Mouse (Mus musculus): ENCODE measurements around the gene Cebpg.

- TF ChIP-seq FOSL1 (IDR thresholded peaks at IDR 0.05; ENCODE audit: insufficient read depth, low read length, poor library complexity, severe bottlenecking) (no peak), CTCF (IDR thresholded peaks at IDR 0.05; ENCODE audit: control insufficient read depth, insufficient read depth, insufficient read length) (no peak), MAX (IDR thresholded peaks at IDR 0.05) (no peak)
These were observed 38.8 kb upstream of the Cebpg start for GRCm38 (mm10) chr7:35094975-35095678.

Data from C2C12 (cell line).